Mouse (Mus musculus): ENCODE data around the gene C9.

Gene C9

GRCm38 (mm10) chr15:6445135-6445534, at the start of gene C9:
Gene C9, plus strand, starts transcription at chr15:6445327.
- no peak for DNase-seq (ENCODE audit: low read depth)

- DNase-seq (ENCODE audit: low read depth): no peak
These were observed 46.9 kb upstream of the C9 start for GRCm38 (mm10) chr15:6398211-6398610.

- no peak for DNase-seq (ENCODE audit: low read depth)
These were observed 46.2 kb upstream of the C9 start for GRCm38 (mm10) chr15:6398881-6399280.

GRCm38 (mm10) chr15:6400115-6400514, 45.0 kb upstream of the C9 start:
- no peak for DNase-seq (ENCODE audit: low read depth)

GRCm38 (mm10) chr15:6402433-6402832, 42.7 kb upstream of the C9 start:
- no peak for DNase-seq (ENCODE audit: low read depth)

GRCm38 (mm10) chr15:6404172-6404571, 41.0 kb upstream of the C9 start:
- DNase-seq (ENCODE audit: low read depth): no peak

- DNase-seq (ENCODE audit: low read depth): no peak
These were observed 38.4 kb upstream of the C9 start for GRCm38 (mm10) chr15:6406771-6407170.

- no peak for DNase-seq (ENCODE audit: low read depth)
These were observed 36.1 kb upstream of the C9 start for GRCm38 (mm10) chr15:6409031-6409430.

GRCm38 (mm10) chr15:6410161-6410560, 35.0 kb upstream of the C9 start:
- DNase-seq (ENCODE audit: low read depth): no peak

GRCm38 (mm10) chr15:6411334-6411733, 33.8 kb upstream of the C9 start:
- no peak for DNase-seq (ENCODE audit: low read depth)

- no peak for DNase-seq (ENCODE audit: low read depth)
These were observed 29.8 kb upstream of the C9 start for GRCm38 (mm10) chr15:6415317-6415716.

- no peak for DNase-seq (ENCODE audit: low read depth)
These were observed 13.3 kb upstream of the C9 start for GRCm38 (mm10) chr15:6431777-6432176.

- no peak for DNase-seq (ENCODE audit: low read depth)
These were observed 12.7 kb upstream of the C9 start for GRCm38 (mm10) chr15:6432411-6432810.

- DNase-seq (ENCODE audit: low read depth): no peak
These were observed 9.8 kb upstream of the C9 start for GRCm38 (mm10) chr15:6435281-6435680.

- peak; percentile 3 for DNase-seq (ENCODE audit: low read depth)
These were observed 9.4 kb upstream of the C9 start for GRCm38 (mm10) chr15:6435773-6436172.

- DNase-seq (ENCODE audit: low read depth): no peak
These were observed 6.4 kb upstream of the C9 start for GRCm38 (mm10) chr15:6438685-6439084.

- DNase-seq (ENCODE audit: low read depth): no peak
These were observed 675 bp upstream of the C9 start for GRCm38 (mm10) chr15:6444452-6444851.

GRCm38 (mm10) chr15:6446181-6446580, 1.1 kb downstream of the C9 start:
- DNase-seq (ENCODE audit: low read depth): no peak

GRCm38 (mm10) chr15:6448892-6449291, 3.8 kb downstream of the C9 start:
- no peak for DNase-seq (ENCODE audit: low read depth)

GRCm38 (mm10) chr15:6454461-6454860, 9.3 kb downstream of the C9 start:
- no peak for DNase-seq (ENCODE audit: low read depth)

- DNase-seq (ENCODE audit: low read depth): no peak
These were observed 16.3 kb downstream of the C9 start for GRCm38 (mm10) chr15:6461381-6461780.

GRCm38 (mm10) chr15:6463361-6463923, 18.3 kb downstream of the C9 start:
- DNase-seq (ENCODE audit: low read depth): no peak

GRCm38 (mm10) chr15:6466995-6467394, 21.9 kb downstream of the C9 start:
- no peak for DNase-seq (ENCODE audit: low read depth)

- DNase-seq (ENCODE audit: low read depth): no peak
These were observed 23.7 kb downstream of the C9 start for GRCm38 (mm10) chr15:6468845-6469244.

GRCm38 (mm10) chr15:6469384-6469783, 24.3 kb downstream of the C9 start:
- DNase-seq (ENCODE audit: low read depth): no peak

All from c-Kit-positive CD71-positive TER-119-negative erythroid progenitor cells, embryonic 14.5 days (primary cell).